Mouse (Mus musculus) C2C12 (cell line): ENCODE measurements around the gene Krtap5-5.
"Not testable (repeated sequence)": the region's sequence is repeated elsewhere in the genome, so short reads cannot be mapped to it uniquely, and the experiment has no call there.

Source experiments
- CEBPB ChIP-seq: IDR thresholded peaks from one replicate; pipeline ENCODE4 v1.6.1; 2011; ENCODE audit warnings: low read depth, mild to moderate bottlenecking, control low read depth, moderate library complexity
- CTCF ChIP-seq: IDR thresholded peaks from one replicate; pipeline ENCODE4 v1.5.1; 2011; ENCODE audit not compliant: control insufficient read depth, insufficient read depth, insufficient read length
- FOSL1 ChIP-seq: IDR thresholded peaks from one replicate; pipeline ENCODE4 v1.8.0; 2011; ENCODE audit warnings: mild to moderate bottlenecking, low read length; ENCODE audit not compliant: poor library complexity, insufficient read depth, severe bottlenecking
- MAX ChIP-seq: IDR thresholded peaks from one replicate; pipeline ENCODE4 v1.6.1; 2011; ENCODE audit warnings: mild to moderate bottlenecking, control low read depth
- MYOD1 ChIP-seq: IDR thresholded peaks from one replicate; pipeline ENCODE4 v1.6.1; 2011; ENCODE audit warnings: low read depth; ENCODE audit not compliant: control insufficient read depth, insufficient read length
- MYOG ChIP-seq: IDR thresholded peaks from one replicate; pipeline ENCODE4 v1.6.1; 2011; ENCODE audit not compliant: control insufficient read depth, insufficient read length; ENCODE audit errors: extremely low read depth
- USF1 ChIP-seq: IDR thresholded peaks from one replicate; pipeline ENCODE4 v1.6.1; 2011; ENCODE audit warnings: low read depth, mild to moderate bottlenecking, control low read depth, moderate library complexity

DNA sequence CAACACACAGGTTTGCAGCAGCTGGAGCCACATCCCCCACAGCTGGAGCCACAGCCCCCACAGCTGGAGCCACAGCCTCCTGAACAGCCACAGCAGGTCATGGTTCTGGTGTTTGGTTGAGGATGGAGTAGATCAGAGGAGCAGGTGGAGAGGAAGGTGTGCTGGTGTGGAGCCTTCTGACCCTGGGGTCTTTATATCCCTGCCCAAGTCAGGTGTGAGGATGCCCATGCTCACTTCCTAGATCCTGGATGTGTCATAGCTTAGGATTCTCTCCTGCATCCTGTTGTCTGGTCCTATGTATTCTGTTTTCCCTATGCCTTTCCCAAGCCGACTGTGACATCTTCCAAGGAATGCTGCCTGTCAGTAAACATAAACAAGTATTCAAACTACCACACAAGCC is 28.5 kb upstream of the Krtap5-5 start, which contains the start of gene Gm2431:
- TF ChIP-seq CTCF, USF1, MAX, MYOG, MYOD1, CEBPB, FOSL1: not testable (repeated sequence)
